Mouse (Mus musculus) large intestine, adult 2 months (tissue): ENCODE data around the gene Map1a. TPM values are rescaled to one million over a fixed set of nuclear protein-coding genes. Genes with fewer than 3 reads are reported as not detected.

Experiments used
- DNase-seq: peaks from one replicate; pipeline ENCODE4 v3.0.0-alpha.2; 2012; ENCODE audit warnings: low read depth, low spot score
- WGBS: fragments of 180-500 bp; shearing (Covaris S2); methylation state at CpG from one replicate; pipeline ENCODE4 v1.1.7; 2018; 5-methylcytosine and 5-hydroxymethylcytosine counted together
- polyA plus RNA-seq: library from polyadenylated mRNA; depleted of rRNA; stranded (reverse); fragments of >200 nt; gene quantifications from 2 replicates; pipeline ENCODE4 v1.2.3, GENCODE M21; 2012; rRNA removed

The Map1a gene
- polyA plus RNA-seq, 1 experiment = 1.5 TPM

GRCm38 (mm10) chr2:121299471-121299870 is 10.1 kb downstream of the Map1a start:
- whole genome bisulfite sequencing = 88% methylated on average over 17 of the region's 17 CpGs
- no peak for DNase-seq

GRCm38 (mm10) chr2:121300036-121300435 is 10.6 kb downstream of the Map1a start:
- no peak for DNase-seq
- WGBS = 76% methylated on average over 10 of the region's 10 CpGs

GRCm38 (mm10) chr2:121308997-121309416 is 19.6 kb downstream of the Map1a start:
- 8% methylated on average over 4 of the region's 5 CpGs for WGBS
- peak; percentile 29 for DNase-seq

GRCm38 (mm10) chr2:121316278-121316677 is 26.9 kb downstream of the Map1a start:
- no peak for DNase-seq
- WGBS = 72% methylated on average over 8 of the region's 8 CpGs

GRCm38 (mm10) chr2:121323041-121323440 is 33.6 kb downstream of the Map1a start:
- WGBS = 94% methylated on average over 10 of the region's 10 CpGs
- no peak for DNase-seq

GRCm38 (mm10) chr2:121323693-121324470 is 34.5 kb downstream of the Map1a start:
- 81% methylated on average over 10 of the region's 10 CpGs for WGBS
- DNase-seq = no peak

- WGBS = 90% methylated on average over 2 of the region's 2 CpGs
- DNase-seq = no peak
These were observed 40.1 kb downstream of the Map1a start for GRCm38 (mm10) chr2:121329492-121329891.

- no peak for DNase-seq
These were observed 49.7 kb downstream of the Map1a start for GRCm38 (mm10) chr2:121339057-121339456.

- DNase-seq = no peak
- 70% methylated on average over 8 of the region's 8 CpGs for WGBS
These were observed 63.8 kb downstream of the Map1a start for GRCm38 (mm10) chr2:121353156-121353555.

- DNase-seq = no peak
- 2% methylated on average over 6 of the region's 6 CpGs for WGBS
These were observed 65.0 kb downstream of the Map1a start for GRCm38 (mm10) chr2:121354378-121354777.

- WGBS = under 1% methylated on average over 58 of the region's 58 CpGs
- peak; percentile 88 for DNase-seq
These were observed 65.6 kb downstream of the Map1a start, which contains the start of gene Ppip5k1 for GRCm38 (mm10) chr2:121354820-121355592. TSS of gene Ppip5k1 (minus strand) at chr2:121355396.

- no peak for DNase-seq
- 14% methylated on average over 5 of the region's 5 CpGs for WGBS
These were observed 68.1 kb downstream of the Map1a start, which contains the start of gene Ckmt1 for GRCm38 (mm10) chr2:121357494-121357893. TSS of gene Ckmt1 (plus strand) at chr2:121357714.

GRCm38 (mm10) chr2:121357961-121358360 is 68.6 kb downstream of the Map1a start:
- no peak for DNase-seq
- 2% methylated on average over 4 of the region's 4 CpGs for WGBS

GRCm38 (mm10) chr2:121358381-121358780 is 69.0 kb downstream of the Map1a start:
- no peak for DNase-seq

GRCm38 (mm10) chr2:121359461-121359860 is 70.1 kb downstream of the Map1a start:
- 37% methylated on average over 4 of the region's 4 CpGs for WGBS
- no peak for DNase-seq

More at GRCm38 (mm10) chr2:121358381-121358780, 69.0 kb downstream of the Map1a start:
- WGBS = 1% methylated on average over 16 of the region's 16 CpGs

Other genes starting within 250 kb of the Map1a start
- gene Tgm5, start 203.8 kb upstream of the Map1a start, polyA plus RNA-seq = 0.55 and 0.64 TPM in 2 replicates
- gene Tgm7, start 179.8 kb upstream of the Map1a start, polyA plus RNA-seq = not detected in 2 replicates
- gene Adal, start 149.2 kb upstream of the Map1a start, polyA plus RNA-seq = 2.2 and 2.9 TPM in 2 replicates
- gene Lcmt2, start 148.9 kb upstream of the Map1a start, polyA plus RNA-seq = 8.6 and 9.3 TPM in 2 replicates
- gene Tubgcp4, start 118.9 kb upstream of the Map1a start, polyA plus RNA-seq = 13.4 and 27.9 TPM in 2 replicates
- 2.4 and 4.6 TPM in 2 replicates for gene Zscan29, start 118.5 kb upstream of the Map1a start, polyA plus RNA-seq
- 13.1 and 14.6 TPM in 2 replicates for gene Trp53bp1, start 18.2 kb upstream of the Map1a start, polyA plus RNA-seq
- 27.1 and 52.3 TPM in 2 replicates for gene Ppip5k1, start 65.8 kb downstream of the Map1a start, polyA plus RNA-seq
- gene Ckmt1, start 68.1 kb downstream of the Map1a start, polyA plus RNA-seq = 912 and 1,609 TPM in 2 replicates
- 0.19 and 0.41 TPM in 2 replicates for gene Strc, start 97.6 kb downstream of the Map1a start, polyA plus RNA-seq
- gene Pdia3, start 124.2 kb downstream of the Map1a start, polyA plus RNA-seq = 405 and 622 TPM in 2 replicates
- 1.1 and 1.3 TPM in 2 replicates for gene Catsper2, start 124.2 kb downstream of the Map1a start, polyA plus RNA-seq
- 4.1 and 4.7 TPM in 2 replicates for gene Ell3, start 154.7 kb downstream of the Map1a start, polyA plus RNA-seq
- 399 and 485 TPM in 2 replicates for gene Serf2, start 159.6 kb downstream of the Map1a start, polyA plus RNA-seq
- 6.8 and 7.5 TPM in 2 replicates for gene Hypk, start 163.7 kb downstream of the Map1a start, polyA plus RNA-seq
- 0.16 and 0.30 TPM in 2 replicates for gene Serinc4, start 167.2 kb downstream of the Map1a start, polyA plus RNA-seq
- gene Mfap1b, start 184.5 kb downstream of the Map1a start, polyA plus RNA-seq = 2.4 and 2.9 TPM in 2 replicates
- gene Mfap1a, start 217.1 kb downstream of the Map1a start, polyA plus RNA-seq = 2.9 TPM in 2 replicates
- gene Wdr76, start 217.1 kb downstream of the Map1a start, polyA plus RNA-seq = 3.7 and 4.9 TPM in 2 replicates